In genomic region chr6:53782880-53783539, GRCm38 (mm10) we compare ENCODE assay signal across 8 mouse cellular contexts. TPM values are rescaled to one million over a fixed set of nuclear protein-coding genes. Genes with fewer than 3 reads are reported as not detected.
DNase-seq lines count a peak whose midpoint lies in the region.

No protein-coding gene starts in this region.

- peak; percentile 75 for DNase-seq in layer of hippocampus, adult 11-12 months (ENCODE audit: low spot score)
- no peak for DNase-seq in layer of hippocampus, adult 9-11 months
- DNase-seq in Muller cell, postnatal 12 days (ENCODE audit: inconsistent ontology term): peak; percentile 64
- DNase-seq in cerebellum, adult 8-10 months: peak; percentile 49
- peak; percentile 54 to 71 for DNase-seq in heart, postnatal 14 days
- peak; percentile 39 to 47 for DNase-seq in left cerebral cortex, postnatal 36 days (ENCODE audit: low spot score in 2 of 2)
- DNase-seq in retina, embryonic 14.5 days (ENCODE audit: low spot score): peak; percentile 92
- DNase-seq in natural killer cell, adult 2 months (ENCODE audit: low spot score in 2 of 2): no peak

- intact Hi-C loops in heart, postnatal 14 days (cut with DNase I): loop anchor here (5.0 kb wide), 4 partner anchors 249 to 584 kb away; no protein-coding TSS in a partner anchor
- intact Hi-C loops in left cerebral cortex, postnatal 36 days (cut with DNase I): loop anchor here (5.0 to 10.0 kb wide), 3 partner anchors 174 to 584 kb away; no protein-coding TSS in a partner anchor

RNA-seq across cellular contexts. Expression of gene Tril, which starts 37.6 kb away (rescaled TPM):
- total RNA-seq in heart, postnatal 14 days (2021): 1 to 10 TPM; 9.3 to 9.9 TPM
- total RNA-seq in left cerebral cortex, postnatal 36 days (2021): 10 to 100 TPM; 31.5 to 33.4 TPM

Comparison
In these comparisons a context has a peak if more than half of its experiments do, and no peak if none do; other contexts are left out.
1. DNase-seq: peak in layer of hippocampus, adult 11-12 months (single experiment), Muller cell, postnatal 12 days (single experiment), cerebellum, adult 8-10 months (single experiment), heart, postnatal 14 days (2 of 2), left cerebral cortex, postnatal 36 days (2 of 2) and retina, embryonic 14.5 days (single experiment); none in layer of hippocampus, adult 9-11 months (single experiment) and natural killer cell, adult 2 months (0 of 2).